Mouse (Mus musculus): ENCODE measurements around the gene Slx1b.

- no peak for TF ChIP-seq POLR2A (IDR thresholded peaks at IDR 0.05; ENCODE audit: extremely low read depth, insufficient read depth, low read length)
- TF ChIP-seq CTCF (IDR thresholded peaks at IDR 0.05; ENCODE audit: low read depth, low read length), result no peak
These were observed 51.2 kb downstream of the Slx1b start for GRCm38 (mm10) chr7:126644345-126644744.
